Mouse (Mus musculus): Measurements from ENCODE around the gene Tmem262.

Gene Tmem262

GRCm38 (mm10) chr19:6104476-6104875 lies 24.6 kb downstream of the Tmem262 start:
- no peak for DNase-seq

DNA sequence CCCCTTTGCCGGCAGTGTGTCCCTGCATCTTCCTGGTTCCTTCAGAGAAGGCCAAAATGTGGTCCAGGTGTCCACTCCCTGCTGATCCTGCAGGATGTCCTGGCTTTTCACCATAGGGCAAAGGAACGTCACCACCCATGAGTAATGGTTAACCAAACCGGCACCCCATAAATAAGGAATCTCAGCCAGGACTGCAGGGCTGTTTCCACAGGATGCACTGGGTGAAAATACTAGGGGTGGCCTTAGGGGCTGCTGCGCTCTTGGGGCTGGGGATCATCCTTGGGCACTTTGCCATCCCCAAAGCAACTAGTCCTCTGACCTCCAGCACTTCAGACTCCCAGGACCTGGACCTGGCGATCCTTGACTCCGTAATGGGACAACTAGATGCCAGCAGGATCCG lies 25.8 kb downstream of the Tmem262 start, which contains the start of gene Naaladl1:
TSS of gene Naaladl1 (plus strand) at position 197 of the 400 bp plus-strand sequence.
- DNase-seq = no peak

GRCm38 (mm10) chr19:6113116-6113515 lies 33.3 kb downstream of the Tmem262 start:
- DNase-seq = no peak

DNA sequence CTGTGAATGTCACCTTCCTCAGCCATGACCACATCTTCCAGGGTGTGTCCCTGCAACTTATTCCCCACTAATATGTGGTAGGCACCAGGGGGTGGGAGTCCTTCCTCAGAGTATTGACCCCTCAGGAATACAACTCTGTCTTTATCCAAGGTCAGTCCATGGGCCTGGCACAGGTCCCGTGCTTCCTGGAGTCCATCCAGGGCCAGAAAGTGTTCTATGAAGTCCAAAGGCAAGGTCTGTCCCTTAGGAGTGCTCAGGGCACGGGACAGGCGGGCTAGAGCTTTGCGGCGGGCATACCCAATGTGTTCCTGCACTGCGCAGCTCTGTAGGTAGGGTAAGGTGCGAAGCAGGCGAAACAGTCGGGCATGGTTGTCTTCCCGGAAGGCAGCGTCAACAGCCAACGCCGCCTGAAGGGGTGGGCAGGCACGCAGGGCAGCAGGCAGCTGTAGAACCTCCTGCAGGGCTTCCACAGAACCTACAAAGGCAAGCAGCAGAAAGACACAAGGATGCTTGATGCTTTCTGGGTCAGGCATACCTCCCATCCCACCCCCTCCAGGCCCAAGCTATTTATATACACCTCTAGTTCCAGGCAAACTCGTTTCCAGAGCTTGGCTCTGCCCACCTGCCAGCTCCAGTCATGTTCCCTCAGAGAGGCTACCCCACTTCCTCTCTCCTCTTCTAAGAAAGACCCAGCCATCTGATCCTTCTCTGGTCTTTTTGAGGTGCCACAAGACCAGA lies 36.4 kb downstream of the Tmem262 start:
- DNase-seq = no peak

GRCm38 (mm10) chr19:6117346-6117985 lies 37.6 kb downstream of the Tmem262 start:
- no peak for DNase-seq

DNA sequence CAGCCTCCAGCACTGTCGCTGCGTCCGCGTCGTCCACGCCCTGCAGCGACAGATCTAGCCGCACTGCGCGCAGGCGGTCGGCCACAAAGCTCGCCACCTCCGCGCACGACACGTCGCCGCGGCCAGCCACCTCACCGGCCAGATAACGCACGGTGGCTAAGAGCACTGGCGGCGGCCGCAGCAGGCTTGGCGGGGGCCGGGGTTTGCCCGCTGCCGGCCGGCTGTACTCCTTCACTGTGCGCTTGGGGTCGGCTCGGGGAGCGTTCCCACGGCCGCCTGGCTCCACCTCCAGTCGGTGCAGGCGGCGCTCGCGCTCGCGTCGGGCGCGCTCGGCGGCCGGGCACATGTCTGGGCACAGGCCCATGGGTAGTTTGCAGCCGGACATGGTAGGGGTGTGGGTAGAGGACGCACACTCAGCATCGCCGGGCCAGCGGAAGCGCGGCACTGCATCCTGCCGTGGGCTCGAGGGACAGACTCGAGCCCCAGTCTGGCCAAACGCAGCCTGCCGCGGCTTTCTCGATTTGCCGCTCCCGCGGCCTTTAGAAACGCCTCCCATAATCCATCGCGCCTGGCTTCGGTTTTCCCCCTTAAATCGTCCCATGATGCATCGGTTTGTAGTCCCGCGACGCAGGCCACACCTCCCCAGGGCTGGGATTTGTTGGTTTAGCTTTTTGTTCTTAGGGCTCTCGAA lies 38.3 kb downstream of the Tmem262 start, which contains the start of gene Sac3d1:
TSS of gene Sac3d1 (minus strand) at position 665 of the 691 bp plus-strand sequence.
- peak; percentile 96 for DNase-seq

DNA sequence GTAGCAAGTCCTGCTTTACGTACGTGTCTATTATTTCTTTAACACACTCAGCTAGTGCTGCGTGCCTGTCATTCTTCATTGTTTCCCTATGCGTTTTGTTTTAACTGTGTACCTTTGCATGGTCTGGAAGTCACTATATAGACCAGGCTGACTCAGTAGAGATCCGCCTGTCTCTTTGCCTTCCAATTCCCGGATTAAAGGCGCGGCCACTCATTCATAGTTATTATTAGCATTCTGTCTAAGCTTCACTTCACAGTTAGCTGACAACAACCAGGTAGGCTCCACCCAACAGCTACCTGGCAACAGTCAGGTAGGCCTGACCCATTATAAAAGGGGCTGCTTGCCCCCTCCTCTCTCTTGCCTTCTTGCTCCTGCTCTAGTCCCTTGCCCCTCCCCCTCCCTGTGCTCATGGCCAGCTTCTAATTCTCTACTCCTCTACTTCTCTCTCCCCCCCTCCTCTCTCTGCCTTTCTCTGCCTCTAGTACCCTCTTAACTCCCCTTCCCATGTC lies 38.9 kb downstream of the Tmem262 start:
- DNase-seq = peak; percentile 26

DNA sequence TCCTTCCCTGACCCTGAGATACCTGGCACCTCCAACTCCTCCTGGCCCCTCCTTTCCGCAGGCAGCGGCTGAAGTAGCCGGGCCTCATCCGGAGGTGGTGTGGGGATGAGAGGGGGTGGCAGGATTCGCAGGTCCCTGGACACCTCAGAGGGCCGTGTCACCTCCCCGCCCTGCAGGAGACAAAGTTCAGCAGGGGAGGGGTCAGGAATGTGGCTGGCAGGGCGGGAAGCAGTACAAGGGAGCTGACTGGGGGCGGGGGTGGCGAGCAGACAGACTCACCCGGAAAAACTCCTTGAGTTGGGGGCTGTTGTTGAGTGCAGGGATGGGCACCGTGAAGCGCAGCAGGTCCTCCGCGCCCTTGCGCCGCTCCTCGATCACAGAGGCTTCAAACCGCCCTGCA lies 41.9 kb downstream of the Tmem262 start:
- DNase-seq = no peak

DNA sequence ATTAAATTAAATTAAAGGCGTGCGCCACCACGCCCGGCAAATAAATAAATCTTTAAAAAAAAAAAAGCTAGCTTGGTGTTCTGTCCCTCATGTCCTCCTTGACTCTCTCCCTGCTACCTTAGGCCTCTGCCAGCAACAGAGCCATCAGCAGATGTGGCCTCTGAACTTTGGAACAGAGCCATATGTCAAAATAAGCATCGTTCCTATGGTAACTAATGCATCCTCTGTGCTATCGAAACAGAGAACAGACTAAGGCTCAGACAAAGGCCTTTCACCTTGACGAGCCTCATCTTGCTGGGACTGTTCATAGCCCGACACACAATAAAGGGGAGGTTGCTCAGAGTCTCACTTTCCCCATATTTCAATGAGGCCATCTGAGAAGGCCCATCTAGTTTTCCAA lies 43.5 kb downstream of the Tmem262 start:
- peak; percentile 43 for DNase-seq

DNA sequence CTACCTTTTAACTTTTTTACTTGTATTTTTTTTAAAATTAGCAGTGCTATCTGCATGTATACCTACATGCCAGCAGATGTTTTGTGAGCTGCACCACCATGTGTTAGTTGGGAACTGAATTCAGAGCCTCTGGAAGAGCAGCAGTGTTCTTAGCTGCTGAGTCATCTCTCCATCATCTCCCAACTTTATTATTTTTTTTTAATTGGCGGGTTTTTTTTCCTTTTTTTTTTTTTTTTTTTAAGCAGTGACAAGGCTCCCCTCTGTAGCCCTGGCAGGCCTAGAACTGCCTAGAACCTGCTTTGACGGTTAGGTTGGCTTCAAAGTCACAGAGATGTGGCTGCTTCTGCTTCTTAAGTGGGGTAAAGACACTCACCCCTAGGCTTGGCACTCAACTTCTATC lies 45.1 kb downstream of the Tmem262 start:
- no peak for DNase-seq

- peak; percentile 75 for DNase-seq
These were observed 46.5 kb downstream of the Tmem262 start for GRCm38 (mm10) chr19:6126289-6126688.

DNA sequence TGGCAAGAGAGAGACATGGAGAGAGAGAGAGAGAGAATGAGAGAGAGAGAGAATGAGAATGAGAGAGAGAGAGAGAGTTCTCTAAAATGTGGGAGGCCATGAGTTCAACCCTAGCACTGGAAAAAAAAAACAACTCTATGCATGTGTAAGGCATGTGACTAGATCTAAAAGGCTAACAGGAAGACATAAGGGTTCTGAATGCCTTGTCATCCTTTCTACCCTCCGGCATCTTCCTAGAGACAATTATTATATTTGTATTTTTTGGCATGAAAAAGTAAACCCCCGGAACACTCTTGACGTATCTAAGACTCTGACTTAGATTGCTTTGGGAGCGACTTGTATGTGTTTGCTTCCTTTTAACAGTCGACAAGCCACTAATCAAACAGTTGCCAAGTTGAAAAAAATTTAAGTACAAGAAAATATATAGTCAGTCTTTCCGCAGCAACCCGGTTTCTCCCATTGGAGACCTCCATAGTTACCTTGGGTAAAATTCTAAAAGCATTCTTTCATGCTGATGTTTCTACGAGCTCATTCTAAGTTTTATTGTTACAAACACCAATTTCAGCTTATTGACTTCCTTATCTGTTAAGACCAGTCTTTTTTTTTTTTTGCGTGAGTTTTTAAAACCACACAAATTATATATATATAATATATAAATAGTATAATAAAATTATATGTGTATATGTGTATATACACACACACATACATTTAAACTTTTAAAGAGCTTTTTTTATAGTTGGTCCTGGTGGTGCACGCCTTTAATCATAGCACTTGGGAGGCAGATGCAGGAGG lies 47.2 kb downstream of the Tmem262 start:
- DNase-seq = no peak

DNA sequence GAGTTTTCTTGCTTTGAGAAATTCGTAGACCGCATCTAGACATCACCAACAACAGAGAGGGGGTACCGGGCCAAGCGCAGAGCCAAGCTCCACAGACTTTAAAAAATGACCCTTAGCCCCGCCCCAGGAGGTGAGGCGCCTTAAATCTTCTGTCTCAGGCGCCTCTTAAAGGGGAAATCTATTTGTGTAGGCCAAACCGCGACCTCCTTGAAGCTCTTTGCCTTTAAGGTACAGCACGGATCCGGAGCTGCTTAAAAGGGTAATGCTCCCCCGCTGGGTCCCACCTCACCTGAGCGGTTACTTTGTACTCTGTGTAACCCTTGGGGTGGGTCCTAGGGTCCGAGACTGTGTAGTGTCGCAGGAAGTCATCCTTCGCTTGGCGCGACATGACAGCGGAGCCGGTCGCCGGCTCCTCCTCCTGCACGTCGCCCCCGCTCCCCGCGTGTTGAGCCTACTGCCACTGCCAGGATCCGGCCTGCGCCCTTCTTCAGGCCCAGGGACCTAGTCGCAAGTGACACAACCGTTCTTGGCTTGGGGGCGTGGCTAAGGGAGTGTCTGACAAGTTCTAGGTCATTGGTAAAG lies 48.0 kb downstream of the Tmem262 start, which contains the start of gene Snx15:
TSS of gene Snx15 (minus strand) at position 545 of the 582 bp plus-strand sequence.
- DNase-seq = peak; percentile 99
